Mouse (Mus musculus) thymus, postnatal 10 days (tissue): ENCODE results near the gene Ccdc189.

Experiments
- DNase-seq, 2 experiments: peaks; one replicate each; pipeline ENCODE4 v3.0.0; 2021; ENCODE audit warnings: low spot score in 2 of 2

The Ccdc189 gene

DNA sequence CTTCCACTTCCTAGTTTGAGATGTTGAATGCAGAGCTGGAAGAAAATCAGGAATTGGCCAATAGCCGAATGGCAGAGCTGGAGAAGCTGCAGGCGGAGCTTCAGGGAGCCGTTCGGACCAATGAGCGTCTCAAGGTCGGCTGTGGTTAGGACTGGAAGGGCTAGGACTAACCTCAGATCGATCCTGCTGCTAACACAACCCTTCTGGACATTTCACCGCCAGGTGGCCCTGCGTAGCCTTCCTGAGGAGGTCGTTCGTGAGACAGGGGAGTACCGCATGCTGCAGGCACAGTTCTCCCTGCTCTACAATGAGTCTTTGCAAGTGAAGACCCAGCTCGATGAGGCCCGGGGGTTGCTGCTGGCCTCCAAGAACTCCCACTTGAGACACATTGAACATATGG, 4.2 kb upstream of the Ccdc189 start:
- no peak for DNase-seq

DNA sequence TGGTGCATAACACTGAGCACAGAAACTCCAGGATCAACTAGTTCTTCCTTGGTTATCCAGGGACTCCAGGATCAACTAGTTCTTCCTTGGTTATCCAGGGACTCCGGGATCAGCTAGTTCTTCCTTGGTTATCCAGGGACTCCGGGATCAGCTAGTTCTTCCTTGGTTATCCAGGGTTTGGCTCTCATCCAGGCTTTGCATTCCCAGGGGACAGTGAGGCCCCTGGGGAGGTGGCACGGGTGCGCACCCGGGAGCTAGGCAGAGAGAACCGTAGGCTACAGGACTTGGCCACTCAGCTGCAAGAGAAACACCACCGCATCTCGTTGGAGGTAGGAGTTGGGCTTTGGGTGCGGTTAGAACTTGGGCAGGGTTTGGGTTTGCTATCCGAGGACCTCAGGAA, 2.7 kb upstream of the Ccdc189 start:
- no peak for DNase-seq

DNA sequence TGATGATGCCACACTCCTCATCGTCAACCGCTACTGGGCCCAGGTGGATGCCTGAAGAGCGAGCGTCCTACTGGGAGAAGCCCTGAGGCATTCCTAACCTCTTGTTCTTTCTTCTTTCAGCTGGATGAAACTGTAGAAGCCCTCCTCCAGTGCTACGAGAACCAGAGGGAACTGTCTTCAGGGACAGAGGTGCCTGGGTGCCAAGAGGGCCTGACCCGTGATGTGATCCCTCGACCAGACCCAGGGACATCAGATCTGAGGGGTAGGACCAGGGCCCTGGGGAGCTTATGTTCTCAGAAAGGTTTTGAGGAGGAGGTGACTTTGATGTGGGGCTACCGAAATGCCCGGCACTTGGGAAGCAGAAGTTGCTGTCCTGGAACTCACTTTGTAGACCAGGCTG, 1.2 kb upstream of the Ccdc189 start:
- DNase-seq = no peak

DNA sequence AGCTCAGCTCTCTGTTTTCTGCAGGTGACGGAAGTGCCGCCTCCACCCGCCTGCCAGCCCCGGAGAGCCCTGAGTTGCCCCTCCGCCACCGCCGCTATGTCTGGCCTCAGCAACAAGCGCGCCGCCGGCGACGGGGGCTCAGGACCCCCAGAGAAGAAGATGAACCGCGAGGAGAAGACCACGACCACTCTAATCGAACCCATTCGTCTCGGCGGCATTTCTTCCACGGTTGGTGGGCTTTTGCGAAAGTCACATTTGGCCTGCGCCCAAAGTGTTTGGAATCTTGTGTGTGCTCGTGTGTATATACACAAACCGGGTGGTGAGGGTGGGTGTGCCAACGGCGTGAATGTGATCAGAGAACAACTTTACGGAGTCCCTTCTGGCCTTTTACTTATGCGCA, 506 bp upstream of the Ccdc189 start:
- no peak for DNase-seq

DNA sequence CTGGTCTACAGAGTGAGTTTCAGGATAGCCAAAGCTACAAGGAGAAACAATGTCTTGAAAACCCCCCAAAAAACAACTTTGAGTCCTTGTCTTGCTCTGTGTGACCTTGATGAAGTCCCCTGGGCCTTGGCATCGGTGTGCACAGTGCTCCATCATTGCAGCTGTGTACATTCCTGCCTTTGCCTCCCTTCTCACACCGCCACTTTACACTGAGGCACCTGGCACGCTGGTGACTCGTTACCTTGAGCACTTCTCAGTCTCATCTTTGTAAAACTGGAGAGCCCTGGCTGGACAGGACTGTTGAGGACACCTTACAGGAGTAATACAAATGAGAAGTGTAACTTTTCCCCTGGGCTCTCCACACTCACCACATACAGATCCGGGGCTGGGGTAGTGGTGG, 1.2 kb downstream of the Ccdc189 start:
- DNase-seq = no peak

DNA sequence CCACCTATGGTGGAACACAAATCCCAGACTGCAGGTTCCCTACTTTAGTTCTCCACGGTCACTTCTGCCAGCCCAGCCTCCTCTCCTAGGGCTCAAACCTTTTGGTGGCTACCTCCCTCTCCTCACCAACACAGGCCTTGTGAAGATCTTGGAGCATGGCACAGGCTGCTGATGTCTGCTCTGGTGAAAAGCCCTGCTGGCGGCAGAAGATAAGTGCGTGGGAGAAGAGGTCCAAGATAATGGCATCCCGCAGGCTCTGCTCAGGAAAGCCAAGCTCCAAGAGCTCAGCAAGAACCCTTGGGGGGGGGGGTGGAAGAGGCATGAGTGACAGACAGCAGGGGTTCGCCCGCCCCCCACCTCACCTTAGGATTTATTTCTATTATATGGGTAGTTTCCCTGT, 2.2 kb downstream of the Ccdc189 start:
- no peak for DNase-seq

DNA sequence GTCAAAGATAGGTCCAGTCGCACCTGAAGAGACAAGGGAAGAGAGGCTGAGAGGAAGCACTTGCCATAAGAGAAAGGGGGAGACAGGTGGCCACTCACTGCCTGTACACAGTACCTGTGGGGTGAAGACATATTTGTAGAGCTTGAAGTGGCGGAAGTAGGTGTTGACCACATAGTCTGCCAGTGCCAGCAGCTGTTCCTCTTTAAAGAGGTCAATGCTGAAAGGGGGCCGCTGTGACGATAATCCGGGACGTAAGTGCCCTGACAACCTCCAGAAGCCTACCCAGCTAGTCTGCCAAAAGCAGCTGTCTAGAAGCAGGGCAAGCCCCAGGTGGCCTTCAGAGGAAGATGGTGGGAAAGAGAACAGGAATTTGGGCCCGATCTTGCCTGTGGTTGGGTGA, 3.4 kb downstream of the Ccdc189 start:
- DNase-seq = no peak

DNA sequence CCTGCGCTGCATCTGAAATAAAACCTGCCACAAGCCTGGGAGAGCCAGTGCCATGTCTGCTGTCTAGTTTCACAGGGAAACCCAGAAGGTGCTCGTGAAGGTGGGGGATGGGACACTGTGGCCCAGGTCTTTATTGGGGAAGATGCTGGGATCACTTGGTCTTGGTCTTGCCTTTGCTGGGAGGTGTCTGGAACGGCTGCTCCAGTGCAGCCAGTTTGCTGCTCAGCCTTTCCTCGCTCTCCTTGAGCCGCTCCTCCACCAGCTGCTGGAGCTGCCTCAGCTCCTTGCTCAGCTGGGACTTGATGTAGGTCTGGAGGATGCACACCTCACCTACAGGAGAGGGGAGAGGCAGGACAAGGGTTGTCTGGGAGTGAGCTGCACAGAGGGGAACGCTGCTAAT, 5.1 kb downstream of the Ccdc189 start:
- no peak for DNase-seq

DNA sequence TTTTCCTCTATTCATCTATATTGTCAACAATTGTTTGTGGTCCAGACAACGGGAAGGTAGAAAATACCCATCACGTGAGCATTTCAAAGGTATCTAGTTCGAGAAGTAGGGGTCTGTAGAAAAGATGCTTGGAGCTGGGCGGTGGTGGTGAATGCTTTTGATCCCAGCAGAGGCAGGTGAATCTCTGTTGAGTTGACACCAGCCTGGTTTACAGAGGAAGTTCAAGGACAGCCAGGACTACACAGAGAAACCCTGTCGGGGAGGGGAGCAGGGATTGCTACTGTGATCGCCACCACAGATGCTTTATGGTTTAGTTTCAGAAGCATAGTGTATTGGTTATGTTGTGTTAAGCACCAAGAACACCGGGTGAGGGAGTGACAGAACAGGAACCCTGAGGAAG, 14.3 kb downstream of the Ccdc189 start:
- no peak for DNase-seq

DNA sequence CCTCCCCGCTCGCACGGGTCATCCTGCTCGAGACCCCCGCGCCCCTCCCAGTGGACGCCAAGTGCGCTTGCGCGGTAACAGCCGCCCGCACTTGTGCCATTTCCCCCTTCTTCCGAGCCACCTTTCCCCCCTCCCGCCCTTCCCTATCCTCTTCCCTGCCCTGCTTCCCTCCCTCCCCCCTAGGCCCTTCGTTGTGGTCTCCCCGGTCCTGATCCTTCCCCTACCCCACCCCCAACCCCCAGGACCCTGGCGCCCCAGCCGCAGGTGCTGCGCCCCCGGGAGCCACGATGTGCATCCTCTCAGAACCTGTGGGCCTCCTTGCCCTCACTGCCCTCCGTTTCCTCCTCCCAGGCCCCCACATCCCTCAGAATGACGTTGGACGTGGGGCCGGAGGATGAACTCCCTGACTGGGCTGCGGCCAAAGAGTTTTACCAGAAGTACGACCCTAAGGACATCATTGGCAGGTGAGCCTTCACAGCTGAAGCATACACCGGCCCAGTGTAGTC, 14.8 kb downstream of the Ccdc189 start:
- peak; percentile 16 to 31 for DNase-seq

DNA sequence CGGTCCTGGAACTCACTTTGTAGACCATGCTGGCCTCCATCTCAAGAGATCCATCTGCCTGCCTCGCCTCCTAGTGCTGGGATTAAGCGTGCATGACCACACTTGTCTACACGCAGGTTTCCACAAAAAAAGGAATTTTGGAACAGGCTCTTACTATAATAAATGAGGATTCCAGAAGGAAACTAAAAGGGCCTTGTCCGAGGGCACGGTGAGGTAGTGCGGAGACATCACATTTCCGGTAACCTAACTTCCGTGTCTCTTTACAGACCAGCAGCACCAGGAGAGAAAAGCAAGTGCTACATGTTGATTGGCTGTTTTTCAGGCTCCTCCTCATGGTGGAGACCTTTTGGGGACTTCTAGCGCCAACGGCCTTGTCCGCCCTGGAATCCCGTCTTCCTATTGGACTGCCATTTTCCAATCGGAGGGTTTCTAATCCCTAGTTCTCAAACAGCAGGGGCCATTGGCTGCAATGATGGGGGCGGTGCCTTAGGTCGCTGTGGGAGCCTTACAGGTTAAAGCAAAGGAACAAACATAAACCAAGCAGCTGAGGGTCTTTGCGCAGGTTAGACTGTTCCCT, 15.4 kb downstream of the Ccdc189 start, which contains the start of gene Phkg2:
Gene Phkg2 (plus strand): TSS at position 446 of the 577 bp plus-strand sequence.
- DNase-seq = peak; percentile 85 to 91

DNA sequence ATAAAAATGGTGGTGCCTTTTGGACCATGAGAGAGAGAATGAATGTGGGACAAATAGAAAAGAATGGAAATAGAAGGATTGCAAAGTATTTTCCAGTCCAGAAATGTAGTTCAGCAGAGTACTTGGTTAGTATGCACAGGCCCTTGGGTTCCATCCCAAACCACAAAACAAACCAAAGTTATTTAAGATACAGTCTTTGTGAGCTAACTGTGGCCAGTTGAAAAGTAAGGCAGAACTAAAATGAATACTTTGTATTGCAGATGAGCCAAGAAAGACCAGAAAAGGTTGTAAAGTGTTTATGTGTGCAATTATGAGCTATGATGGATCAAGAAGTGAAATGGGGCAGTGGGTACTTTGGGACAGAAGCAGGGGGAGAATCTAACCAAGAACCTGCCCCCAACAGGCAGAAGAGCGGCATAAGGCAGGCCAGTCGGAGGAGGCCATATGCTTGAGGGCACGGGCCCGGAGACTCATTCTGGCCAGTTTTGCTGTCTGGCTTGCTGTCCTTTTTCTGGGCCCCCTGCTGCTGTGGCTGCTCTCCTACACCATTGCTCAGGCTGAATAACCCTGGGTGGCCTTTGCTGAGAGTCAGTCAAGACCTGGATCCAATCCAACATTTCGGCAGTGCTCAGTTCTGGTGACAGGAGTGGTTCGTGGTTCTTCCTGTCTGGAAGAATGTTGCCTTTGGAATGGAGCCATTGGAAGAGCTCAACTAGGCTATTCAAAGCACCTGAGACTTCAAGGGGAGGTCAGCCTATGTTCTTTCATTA, 23.8 kb downstream of the Ccdc189 start:
- no peak for DNase-seq

DNA sequence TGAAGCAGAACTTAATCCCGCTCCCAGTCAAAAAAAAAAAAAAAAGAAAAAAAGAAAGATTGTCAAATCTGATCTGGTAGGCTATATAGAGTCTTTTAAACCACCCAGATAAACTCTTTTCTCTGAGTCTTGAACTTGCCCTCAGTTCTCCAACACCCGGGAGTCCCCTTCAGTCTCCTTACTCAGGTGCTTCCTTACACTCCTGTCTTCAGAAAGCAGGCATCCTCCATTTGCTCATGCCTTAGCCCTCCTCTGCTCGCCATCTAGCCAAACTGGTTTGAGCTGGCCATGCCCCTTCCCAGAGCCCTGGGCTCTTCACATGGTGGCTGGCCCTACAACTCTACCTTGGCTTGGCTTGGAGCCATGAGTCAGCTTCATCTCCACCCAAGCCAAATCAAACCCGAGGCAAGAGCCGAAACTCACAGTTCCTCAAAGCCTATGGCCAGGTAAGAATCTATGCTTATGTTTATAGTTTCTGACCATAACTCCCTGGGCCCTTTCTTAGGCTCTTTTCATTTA, 27.0 kb downstream of the Ccdc189 start, which contains the start of gene Tmem265:
Gene Tmem265 (plus strand): TSS at position 51 of the 519 bp plus-strand sequence.
- no peak for DNase-seq

DNA sequence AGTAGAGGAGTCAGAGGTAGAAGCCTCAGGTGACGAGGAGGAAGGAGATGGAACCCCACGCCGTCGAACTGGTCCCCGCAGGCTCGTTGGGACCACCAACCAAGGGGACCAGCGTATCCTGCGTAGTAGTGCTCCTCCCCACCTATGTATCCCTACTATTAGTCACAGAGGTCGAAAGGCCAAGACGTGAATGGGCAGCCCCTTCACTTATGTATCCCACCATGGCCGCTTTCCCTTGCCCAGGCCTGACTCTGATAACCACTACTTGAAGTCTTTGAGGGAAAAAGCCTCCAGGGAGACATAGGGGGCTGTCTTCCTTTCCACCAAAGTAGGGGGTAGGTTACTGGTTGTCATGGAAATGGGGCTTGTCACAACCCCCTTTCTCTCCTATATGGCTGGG, 27.8 kb downstream of the Ccdc189 start:
- no peak for DNase-seq

DNA sequence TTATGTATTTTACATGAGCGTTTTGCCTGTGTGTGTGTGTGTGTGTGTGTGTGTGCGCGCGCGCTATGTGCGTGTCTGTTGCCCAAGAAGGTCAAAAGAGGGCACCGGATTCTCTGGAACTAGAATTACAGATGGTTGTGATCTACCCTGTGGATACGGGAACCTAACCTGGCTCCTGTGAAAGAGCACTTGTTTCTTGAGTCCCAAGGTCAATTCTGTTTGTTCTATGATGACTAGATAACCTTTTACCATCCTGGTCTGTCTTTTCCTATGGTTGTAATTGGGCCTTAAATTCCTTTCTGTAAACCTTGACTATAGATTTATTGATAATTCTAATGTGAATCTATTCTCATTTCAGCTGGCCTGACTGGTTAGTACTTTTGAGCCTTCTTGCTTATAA, 36.8 kb downstream of the Ccdc189 start:
- no peak for DNase-seq

DNA sequence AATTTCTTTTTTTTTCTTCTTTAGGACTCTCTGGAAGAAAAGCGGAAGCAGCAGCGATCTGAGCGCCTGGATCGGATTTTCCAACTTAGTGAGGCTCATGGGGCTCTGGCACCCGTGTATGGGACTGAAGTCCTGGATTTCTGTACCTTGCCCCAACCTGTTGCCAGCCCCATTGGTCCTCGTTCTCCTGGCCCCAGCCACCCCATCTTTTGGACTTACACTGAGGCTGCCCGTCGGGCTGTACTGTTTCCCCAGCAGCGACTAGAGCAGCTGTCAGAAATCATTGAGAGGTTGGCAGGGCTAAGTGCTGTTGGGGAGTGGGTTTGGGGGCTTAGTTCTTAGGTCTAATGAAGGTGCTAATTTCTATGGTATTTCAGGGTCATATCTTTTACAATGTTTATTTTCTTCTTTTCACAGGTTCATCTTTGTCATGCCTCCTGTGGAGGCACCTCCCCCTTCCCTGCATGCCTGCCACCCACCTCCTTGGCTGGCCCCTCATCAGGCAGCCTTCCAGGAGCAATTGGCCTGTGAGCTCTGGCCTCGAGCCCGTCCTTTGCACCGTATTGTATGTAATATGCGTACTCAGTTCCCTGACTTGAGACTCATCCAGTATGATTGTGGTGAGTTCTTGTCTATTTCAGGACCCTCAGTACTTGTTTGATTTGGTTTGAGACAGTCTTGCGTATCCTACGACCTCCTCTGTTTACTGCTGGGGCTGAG, 39.1 kb downstream of the Ccdc189 start:
- no peak for DNase-seq

DNA sequence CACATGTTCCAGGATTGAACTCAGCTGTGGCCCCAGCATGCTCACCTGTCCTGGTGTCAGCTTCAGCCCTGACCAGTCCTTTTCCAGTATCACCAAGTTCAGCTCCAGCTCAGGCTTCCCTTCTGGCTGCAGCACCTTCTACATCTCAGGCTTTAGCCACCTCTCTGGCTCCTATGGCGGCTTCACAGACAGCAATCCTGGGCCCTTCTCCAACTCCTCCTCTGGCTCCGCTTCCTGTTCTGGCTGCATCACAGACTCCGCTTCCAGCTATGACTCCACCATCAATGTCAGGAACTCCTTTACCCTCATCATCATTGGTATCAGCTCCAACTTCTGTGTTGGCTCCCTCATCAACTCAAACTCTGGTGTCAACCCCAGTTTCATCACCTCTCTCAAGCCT, 46.7 kb downstream of the Ccdc189 start:
- no peak for DNase-seq
